13 mouse cellular contexts compared by ENCODE assay signal in the genomic region with DNA sequence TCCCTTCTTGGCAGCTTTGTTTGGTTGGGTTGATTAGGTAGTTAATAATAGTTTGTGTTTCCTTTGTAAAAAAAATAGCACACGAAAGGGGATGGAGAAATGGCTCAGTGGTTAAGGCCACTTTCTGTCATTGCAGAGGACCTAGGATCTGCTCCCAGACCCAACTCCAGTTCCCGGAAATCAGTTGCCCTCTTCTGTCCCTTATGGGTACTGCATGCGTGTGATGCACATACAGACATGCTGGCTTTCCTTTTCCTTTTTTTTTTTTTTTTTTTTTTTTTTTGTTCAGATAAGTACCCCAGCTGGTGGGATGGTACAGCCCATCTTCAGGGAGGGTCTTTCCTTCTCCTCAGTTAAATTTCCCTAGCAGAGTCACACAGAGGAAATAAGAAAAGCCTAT. TPM values are rescaled to one million over a fixed set of nuclear protein-coding genes. Genes with fewer than 3 reads are reported as not detected.
DNase-seq lines count a peak whose midpoint lies in the region; ATAC-seq and TF ChIP-seq lines count a peak whose summit lies in the region.
"Had no signal": no experiment of that assay in that cellular context is flagged by ENCODE, and none has a peak within 500 bp of the region (broad histone marks: within the 10 kb centered on the region; RNA-seq: fewer than 3 reads in every experiment).

No protein-coding gene starts in this region.

- no peak for TF ChIP-seq POLR2A in ES-Bruce4 (IDR thresholded peaks at IDR 0.05; ENCODE audit: insufficient read depth, low read length)

- no peak for TF ChIP-seq EP300 in ES-Bruce4 (IDR thresholded peaks at IDR 0.05; ENCODE audit: insufficient read depth, low read depth, low read length)

- H3K4me2 ChIP-seq in embryonic facial prominence, embryonic 11.5 days (ENCODE audit: low read depth, low read length), result no peak overlapping the region
- H3K4me2 ChIP-seq in lung, embryonic 14.5 days, result no peak overlapping the region
- no peak overlapping the region for H3K4me2 ChIP-seq in forebrain, embryonic 12.5 days
- H3K4me2 ChIP-seq: embryonic facial prominence, embryonic 15.5 days; limb, embryonic 12.5 days had no signal

- 91% methylated on average over 3 of the region's 3 CpGs for WGBS in embryonic facial prominence, embryonic 11.5 days
- WGBS in embryonic facial prominence, embryonic 10.5 days, result 87% methylated on average over 3 of the region's 3 CpGs
- WGBS in lung, embryonic 14.5 days, result 92% methylated on average over 3 of the region's 3 CpGs
- 91% methylated on average over 3 of the region's 3 CpGs for WGBS in forebrain, embryonic 12.5 days

- no peaks in the 10 kb centered on the region for H3K36me3 ChIP-seq in embryonic facial prominence, embryonic 11.5 days (replicated peaks; ENCODE audit: control insufficient read depth, insufficient read depth, low read depth, low read length)
- H3K36me3 ChIP-seq in embryonic facial prominence, embryonic 10.5 days (replicated peaks), result no peaks in the 10 kb centered on the region
- H3K36me3 ChIP-seq in lung, embryonic 14.5 days (ENCODE audit: insufficient read depth), result no peaks in the 10 kb centered on the region; the same call in 1 of the 2 replicates
- H3K36me3 ChIP-seq in ES-Bruce4 (ENCODE audit: control insufficient read depth, insufficient read depth, low read length, poor library complexity, severe bottlenecking), result no peaks in the 10 kb centered on the region
- no peaks in the 10 kb centered on the region; the same call in 1 of the 2 replicates for H3K36me3 ChIP-seq in forebrain, embryonic 12.5 days (replicated peaks)
- H3K36me3 ChIP-seq: embryonic facial prominence, embryonic 15.5 days had no signal

- H3K27ac ChIP-seq in embryonic facial prominence, embryonic 11.5 days (replicated peaks; ENCODE audit: low read depth, low read length), result no peak overlapping the region
- H3K27ac ChIP-seq in embryonic facial prominence, embryonic 10.5 days (replicated peaks), result no peak overlapping the region
- H3K27ac ChIP-seq in lung, embryonic 14.5 days (ENCODE audit: low read depth), result no peak overlapping the region
- no peak overlapping the region for H3K27ac ChIP-seq in ES-Bruce4 (ENCODE audit: insufficient read depth, low read length)
- H3K27ac ChIP-seq in forebrain, embryonic 12.5 days, result no peak overlapping the region
- H3K27ac ChIP-seq: embryonic facial prominence, embryonic 15.5 days; limb, embryonic 12.5 days; macrophage had no signal

- no peak overlapping the region for H3K4me3 ChIP-seq in embryonic facial prominence, embryonic 11.5 days (ENCODE audit: low read depth, low read length)
- H3K4me3 ChIP-seq in embryonic facial prominence, embryonic 10.5 days, result no peak overlapping the region
- H3K4me3 ChIP-seq in lung, embryonic 14.5 days (ENCODE audit: low read depth, low read length), result no peak overlapping the region
- no peak overlapping the region for H3K4me3 ChIP-seq in ES-Bruce4 (ENCODE audit: low read depth, low read length)
- H3K4me3 ChIP-seq in forebrain, embryonic 12.5 days (replicated peaks), result no peak overlapping the region
- H3K4me3 ChIP-seq: embryonic facial prominence, embryonic 15.5 days; limb, embryonic 12.5 days had no signal

- no peak overlapping the region for H3K9ac ChIP-seq in embryonic facial prominence, embryonic 11.5 days (replicated peaks; ENCODE audit: low read length)
- H3K9ac ChIP-seq in lung, embryonic 14.5 days, result no peak overlapping the region
- no peak overlapping the region for H3K9ac ChIP-seq in ES-Bruce4 (ENCODE audit: low read depth, poor library complexity, severe bottlenecking)
- no peak overlapping the region for H3K9ac ChIP-seq in forebrain, embryonic 12.5 days
- H3K9ac ChIP-seq: embryonic facial prominence, embryonic 15.5 days; limb, embryonic 12.5 days had no signal

- no peaks in the 10 kb centered on the region; the same call in none of the 2 replicates for H3K4me1 ChIP-seq in embryonic facial prominence, embryonic 11.5 days (ENCODE audit: control insufficient read depth, insufficient read depth, low read length)
- H3K4me1 ChIP-seq in embryonic facial prominence, embryonic 10.5 days, result peaks cover 14% of the 10 kb centered on the region
- peaks cover 4% of the 10 kb centered on the region; the same call in 1 of the 2 replicates for H3K4me1 ChIP-seq in lung, embryonic 14.5 days (ENCODE audit: insufficient read depth)
- H3K4me1 ChIP-seq in ES-Bruce4 (ENCODE audit: control insufficient read depth, insufficient read depth, low read length), result no peaks in the 10 kb centered on the region
- H3K4me1 ChIP-seq in forebrain, embryonic 12.5 days, result peaks cover 18% of the 10 kb centered on the region

- peak; percentile 46 for TF ChIP-seq CTCF in lung, embryonic 14.5 days (IDR thresholded peaks at IDR 0.05; ENCODE audit: low read depth)
- TF ChIP-seq CTCF in ES-Bruce4 (IDR thresholded peaks at IDR 0.05; ENCODE audit: low read depth, low read length), result peak; percentile 19

- H3K27me3 ChIP-seq in embryonic facial prominence, embryonic 11.5 days (ENCODE audit: control insufficient read depth, insufficient read depth, low read length), result no peaks in the 10 kb centered on the region
- peaks cover 16% of the 10 kb centered on the region for H3K27me3 ChIP-seq in embryonic facial prominence, embryonic 10.5 days (replicated peaks; ENCODE audit: low read depth, poor library complexity, severe bottlenecking)
- H3K27me3 ChIP-seq in lung, embryonic 14.5 days (ENCODE audit: insufficient read depth, low read length), result no peaks in the 10 kb centered on the region
- no peaks in the 10 kb centered on the region for H3K27me3 ChIP-seq in ES-Bruce4 (ENCODE audit: control insufficient read depth, insufficient read depth, low read length, poor library complexity, severe bottlenecking)
- peaks cover 32% of the 10 kb centered on the region for H3K27me3 ChIP-seq in forebrain, embryonic 12.5 days
- H3K27me3 ChIP-seq: embryonic facial prominence, embryonic 15.5 days; limb, embryonic 12.5 days had no signal

- no peaks in the 10 kb centered on the region for H3K9me3 ChIP-seq in embryonic facial prominence, embryonic 11.5 days (replicated peaks; ENCODE audit: control insufficient read depth, low read length)
- H3K9me3 ChIP-seq in embryonic facial prominence, embryonic 10.5 days, result no peaks in the 10 kb centered on the region
- H3K9me3 ChIP-seq in lung, embryonic 14.5 days (ENCODE audit: low read depth, low read length), result no peaks in the 10 kb centered on the region
- no peaks in the 10 kb centered on the region for H3K9me3 ChIP-seq in ES-Bruce4 (replicated peaks; ENCODE audit: control insufficient read depth, insufficient read depth, low read length, poor library complexity, severe bottlenecking)
- no peaks in the 10 kb centered on the region for H3K9me3 ChIP-seq in forebrain, embryonic 12.5 days
- H3K9me3 ChIP-seq: embryonic facial prominence, embryonic 15.5 days; limb, embryonic 12.5 days had no signal

- peak; percentile 9 for DNase-seq in embryonic facial prominence, embryonic 11.5 days (ENCODE audit: low spot score)
- DNase-seq in embryonic facial prominence, embryonic 10.5 days (ENCODE audit: low spot score), result no peak
- DNase-seq in lung, embryonic 14.5 days, result peak; percentile 30
- no peak for DNase-seq in lung, adult 18-20 months
- DNase-seq in lung, postnatal 36 days, result peak; percentile 35
- no peak for DNase-seq in layer of hippocampus, adult 9-10 months (ENCODE audit: low spot score)
- DNase-seq: heart, adult 18-20 months; kidney, adult 2 months had no signal

- ATAC-seq in embryonic facial prominence, embryonic 11.5 days (replicated peaks; ENCODE audit: insufficient number of reproducible peaks, low FRiP score, low TSS enrichment, low read depth), result no peak
- no peak for ATAC-seq in lung, embryonic 14.5 days (ENCODE audit: insufficient read depth)
- no peak for ATAC-seq in forebrain, embryonic 12.5 days (ENCODE audit: low FRiP score)

RNA-seq across cellular contexts. Expression of a gene that starts 20.1 kb away (rescaled TPM):
- 8.0 and 8.2 TPM in 2 replicates for polyA plus RNA-seq in embryonic facial prominence, embryonic 11.5 days (2014; fragmentation: Nextera tagmentation; extraction: Ambion mirVana)
- 2.9 and 3.4 TPM in 2 replicates for polyA plus RNA-seq in embryonic facial prominence, embryonic 10.5 days (2016; fragmentation: Nextera tagmentation; extraction: Ambion mirVana)
- 12.9 and 14.3 TPM in 2 replicates for polyA plus RNA-seq in lung, embryonic 14.5 days (2014; fragmentation: Nextera tagmentation; extraction: Ambion mirVana)
- 0.46 and 0.72 TPM in 2 replicates for polyA plus RNA-seq in ES-Bruce4 (2011; ENCODE audit: insufficient read depth, insufficient read length, low read depth, missing spikeins)
- polyA plus RNA-seq in forebrain, embryonic 12.5 days (2016; fragmentation: Nextera tagmentation; extraction: Ambion mirVana), result 3.7 and 3.9 TPM in 2 replicates

Comparison
In these comparisons a context has a peak if more than half of its experiments do, and no peak if none do; other contexts are left out.
1. DNase-seq: peak in embryonic facial prominence, embryonic 11.5 days (single experiment), lung, embryonic 14.5 days (single experiment) and lung, postnatal 36 days (single experiment); none in embryonic facial prominence, embryonic 10.5 days (single experiment), lung, adult 18-20 months (0 of 2) and layer of hippocampus, adult 9-10 months (single experiment).